Mouse (Mus musculus): Measurements from ENCODE around the gene Eml6. TPM values are rescaled to one million over a fixed set of nuclear protein-coding genes. Genes with fewer than 3 reads are reported as not detected.

The Eml6 gene
- total and polyA plus RNA-seq, 2 experiments = 0.12 to 2.5 TPM

DNA sequence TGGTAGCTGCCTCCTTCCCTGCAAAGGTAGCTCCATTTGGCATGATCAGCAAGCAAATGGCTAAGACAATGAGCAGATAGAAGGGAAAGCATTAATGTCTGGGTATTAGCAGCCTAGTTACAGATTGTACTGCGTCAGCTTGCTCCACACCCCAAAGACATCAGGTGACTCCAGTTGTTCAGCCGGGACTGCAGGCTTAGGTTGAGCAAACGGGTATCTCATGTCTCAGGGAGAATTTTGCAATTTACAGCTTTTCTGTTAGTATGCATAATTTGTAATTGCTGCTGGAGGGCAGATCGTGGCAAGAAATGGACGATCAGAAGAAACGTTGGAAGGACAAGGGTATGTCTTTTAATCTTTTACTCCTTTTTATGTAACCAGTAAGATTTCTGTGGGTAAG lies 307.3 kb downstream of the Eml6 start:
- Histone ChIP-seq H3K4me3 (ENCODE audit: insufficient read depth, low read depth, low read length) (peak overlapping the region; percentile 53), H3K27me3 (ENCODE audit: control insufficient read depth, insufficient read depth, low read length) (no peaks in the 10 kb centered on the region), H3K36me3 (ENCODE audit: control insufficient read depth, insufficient read depth, low read length) (no peaks in the 10 kb centered on the region), H3K4me1 (ENCODE audit: control insufficient read depth, insufficient read depth, low read length) (peaks cover 3% of the 10 kb centered on the region; the same call in 1 of the 2 replicates), H3K79me2 (ENCODE audit: control insufficient read depth, insufficient read depth, low read length) (peaks cover 5% of the 10 kb centered on the region; the same call in 1 of the 2 replicates), H3K27ac (replicated peaks; ENCODE audit: insufficient read depth, low read depth, low read length) (no peak overlapping the region), H3K9ac (ENCODE audit: low read depth, low read length) (no peak overlapping the region)
- no peak for TF ChIP-seq CTCF (IDR thresholded peaks at IDR 0.05; ENCODE audit: low read depth, low read length)
- TF ChIP-seq POLR2A (IDR thresholded peaks at IDR 0.05; ENCODE audit: extremely low read depth, insufficient read depth, low read length) = no peak
- peak; percentile 82 for DNase-seq (ENCODE audit: extremely low read depth, low read depth, low spot score)
- 12% methylated on average over 6 of the region's 6 CpGs for WGBS

DNA sequence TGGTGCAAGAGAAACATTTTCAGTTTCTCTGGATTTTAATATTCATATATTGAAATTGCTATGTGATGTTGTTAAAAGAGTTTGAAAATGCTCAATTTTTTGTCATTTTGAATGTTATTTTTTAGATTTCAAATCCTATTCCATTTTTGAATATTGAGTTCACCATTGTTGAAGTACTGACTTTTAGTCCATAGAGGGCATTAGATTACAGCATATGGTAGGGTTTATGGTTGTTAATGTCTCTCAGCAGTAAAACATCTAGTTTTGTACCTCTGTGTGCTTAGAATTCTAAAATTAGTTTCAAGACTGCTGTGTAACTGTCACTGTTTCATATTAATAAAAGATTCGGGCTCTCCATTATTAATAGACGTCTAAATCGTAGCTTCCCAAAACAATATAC lies 310.3 kb downstream of the Eml6 start:
- no peaks in the 10 kb centered on the region for H3K27me3 ChIP-seq (ENCODE audit: control insufficient read depth, insufficient read depth, low read length)
- peaks cover 3% of the 10 kb centered on the region; the same call in 1 of the 2 replicates for H3K79me2 ChIP-seq (ENCODE audit: control insufficient read depth, insufficient read depth, low read length)
- no peaks in the 10 kb centered on the region for H3K36me3 ChIP-seq (ENCODE audit: control insufficient read depth, insufficient read depth, low read length)
- H3K9ac ChIP-seq (ENCODE audit: low read depth, low read length) = no peak overlapping the region
- DNase-seq (ENCODE audit: extremely low read depth, low read depth, low spot score) = no peak
- no peak overlapping the region for H3K4me3 ChIP-seq (ENCODE audit: insufficient read depth, low read depth, low read length)
- 74% methylated on average over 3 of the region's 3 CpGs for WGBS
- TF ChIP-seq CTCF (IDR thresholded peaks at IDR 0.05; ENCODE audit: low read depth, low read length) (no peak), POLR2A (IDR thresholded peaks at IDR 0.05; ENCODE audit: extremely low read depth, insufficient read depth, low read length) (no peak)
- H3K4me1 ChIP-seq (ENCODE audit: control insufficient read depth, insufficient read depth, low read length) = peaks cover 3% of the 10 kb centered on the region; the same call in 1 of the 2 replicates
- no peak overlapping the region for H3K27ac ChIP-seq (replicated peaks; ENCODE audit: insufficient read depth, low read depth, low read length)

DNA sequence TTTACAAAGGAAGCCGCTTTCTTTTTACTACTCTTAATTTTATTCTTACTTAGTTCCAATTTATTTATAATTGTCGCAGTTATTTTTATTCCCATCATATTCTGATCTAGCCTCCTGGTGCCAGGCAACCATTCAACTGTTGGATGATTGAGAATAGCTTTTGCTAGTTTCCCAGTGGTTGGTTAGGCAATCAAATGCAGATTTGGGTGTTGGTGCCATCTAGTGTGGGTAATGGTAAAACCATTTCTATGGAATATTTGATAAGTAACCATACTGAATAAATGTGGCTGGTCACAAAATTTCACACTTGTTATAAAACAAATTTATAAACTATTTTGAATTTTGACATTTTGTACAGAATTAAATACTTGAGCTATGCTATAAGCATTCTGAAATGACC lies 311.0 kb downstream of the Eml6 start:
- peaks cover 3% of the 10 kb centered on the region; the same call in 1 of the 2 replicates for H3K4me1 ChIP-seq (ENCODE audit: control insufficient read depth, insufficient read depth, low read length)
- TF ChIP-seq POLR2A (IDR thresholded peaks at IDR 0.05; ENCODE audit: extremely low read depth, insufficient read depth, low read length) = no peak
- peak; percentile 52; the same call in 1 of the 2 replicates for TF ChIP-seq CTCF (IDR thresholded peaks at IDR 0.05; ENCODE audit: low read depth, low read length)
- WGBS = 83% methylated on average over 2 of the region's 2 CpGs
- no peak overlapping the region for H3K27ac ChIP-seq (replicated peaks; ENCODE audit: insufficient read depth, low read depth, low read length)
- peaks cover 3% of the 10 kb centered on the region; the same call in 1 of the 2 replicates for H3K79me2 ChIP-seq (ENCODE audit: control insufficient read depth, insufficient read depth, low read length)
- no peak overlapping the region for H3K4me3 ChIP-seq (ENCODE audit: insufficient read depth, low read depth, low read length)
- no peak overlapping the region for H3K9ac ChIP-seq (ENCODE audit: low read depth, low read length)
- H3K27me3 ChIP-seq (ENCODE audit: control insufficient read depth, insufficient read depth, low read length) = no peaks in the 10 kb centered on the region
- H3K36me3 ChIP-seq (ENCODE audit: control insufficient read depth, insufficient read depth, low read length) = no peaks in the 10 kb centered on the region
- DNase-seq (ENCODE audit: extremely low read depth, low read depth, low spot score) = peak; percentile 56

DNA sequence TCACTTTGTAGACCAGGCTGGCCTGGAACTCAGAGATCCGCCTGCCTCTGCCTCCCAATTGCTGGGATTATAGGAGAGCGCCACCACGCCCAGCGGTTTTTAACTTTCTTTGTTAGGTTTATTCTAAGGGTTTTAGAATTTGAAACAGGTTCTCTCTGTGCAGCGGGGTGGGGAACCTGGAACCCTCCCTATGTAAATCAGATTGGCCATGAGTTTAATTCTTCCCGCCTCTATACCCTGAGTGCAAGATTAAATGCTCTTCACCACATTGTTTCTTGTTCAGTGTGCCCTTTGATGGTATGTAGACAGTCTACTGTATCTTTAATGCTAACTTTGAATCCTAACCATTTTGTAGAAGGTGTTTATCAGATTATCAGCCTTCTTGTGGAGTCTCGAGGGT lies 311.7 kb downstream of the Eml6 start:
- DNase-seq (ENCODE audit: extremely low read depth, low read depth, low spot score) = no peak
- no peaks in the 10 kb centered on the region for H3K27me3 ChIP-seq (ENCODE audit: control insufficient read depth, insufficient read depth, low read length)
- H3K4me1 ChIP-seq (ENCODE audit: control insufficient read depth, insufficient read depth, low read length) = peaks cover 3% of the 10 kb centered on the region; the same call in 1 of the 2 replicates
- H3K79me2 ChIP-seq (ENCODE audit: control insufficient read depth, insufficient read depth, low read length) = peaks cover 3% of the 10 kb centered on the region; the same call in 1 of the 2 replicates
- H3K27ac ChIP-seq (replicated peaks; ENCODE audit: insufficient read depth, low read depth, low read length) = no peak overlapping the region
- H3K36me3 ChIP-seq (ENCODE audit: control insufficient read depth, insufficient read depth, low read length) = no peaks in the 10 kb centered on the region
- H3K9ac ChIP-seq (ENCODE audit: low read depth, low read length) = no peak overlapping the region
- H3K4me3 ChIP-seq (ENCODE audit: insufficient read depth, low read depth, low read length) = no peak overlapping the region
- TF ChIP-seq POLR2A (IDR thresholded peaks at IDR 0.05; ENCODE audit: extremely low read depth, insufficient read depth, low read length) = no peak
- WGBS = 91% methylated on average over 7 of the region's 7 CpGs

DNA sequence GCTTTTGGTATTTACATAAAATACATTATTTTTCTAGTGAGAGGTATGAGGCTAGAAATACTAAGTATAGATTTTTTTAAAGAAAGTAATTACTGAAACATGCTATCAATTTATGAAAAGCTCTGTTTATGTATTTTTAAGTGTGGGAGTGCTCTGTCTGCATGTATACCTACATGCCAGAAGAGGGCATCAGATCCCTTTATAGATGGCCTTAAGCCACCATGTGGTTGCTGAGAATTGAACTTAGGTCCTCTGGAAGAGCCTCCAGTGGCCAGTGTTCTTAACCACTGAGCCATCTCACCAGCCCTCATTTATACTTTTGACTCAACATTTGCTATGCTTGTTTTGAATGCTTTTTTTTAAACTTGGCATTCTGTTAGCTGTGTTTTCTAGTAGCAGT lies 316.3 kb downstream of the Eml6 start:
- no peaks in the 10 kb centered on the region for H3K4me1 ChIP-seq (ENCODE audit: control insufficient read depth, insufficient read depth, low read length)
- no peak overlapping the region for H3K9ac ChIP-seq (ENCODE audit: low read depth, low read length)
- H3K4me3 ChIP-seq (ENCODE audit: insufficient read depth, low read depth, low read length) = no peak overlapping the region
- TF ChIP-seq CTCF (IDR thresholded peaks at IDR 0.05; ENCODE audit: low read depth, low read length) = 0 out of 2 replicates have a peak, but pooled peaks have one; percentile 2
- no peak for TF ChIP-seq POLR2A (IDR thresholded peaks at IDR 0.05; ENCODE audit: extremely low read depth, insufficient read depth, low read length)
- no peaks in the 10 kb centered on the region for H3K27me3 ChIP-seq (ENCODE audit: control insufficient read depth, insufficient read depth, low read length)
- no peak for DNase-seq (ENCODE audit: extremely low read depth, low read depth, low spot score)
- H3K36me3 ChIP-seq (ENCODE audit: control insufficient read depth, insufficient read depth, low read length) = no peaks in the 10 kb centered on the region; the same call in 1 of the 2 replicates
- H3K79me2 ChIP-seq (ENCODE audit: control insufficient read depth, insufficient read depth, low read length) = peaks cover 3% of the 10 kb centered on the region; the same call in 1 of the 2 replicates
- no peak overlapping the region for H3K27ac ChIP-seq (replicated peaks; ENCODE audit: insufficient read depth, low read depth, low read length)

DNA sequence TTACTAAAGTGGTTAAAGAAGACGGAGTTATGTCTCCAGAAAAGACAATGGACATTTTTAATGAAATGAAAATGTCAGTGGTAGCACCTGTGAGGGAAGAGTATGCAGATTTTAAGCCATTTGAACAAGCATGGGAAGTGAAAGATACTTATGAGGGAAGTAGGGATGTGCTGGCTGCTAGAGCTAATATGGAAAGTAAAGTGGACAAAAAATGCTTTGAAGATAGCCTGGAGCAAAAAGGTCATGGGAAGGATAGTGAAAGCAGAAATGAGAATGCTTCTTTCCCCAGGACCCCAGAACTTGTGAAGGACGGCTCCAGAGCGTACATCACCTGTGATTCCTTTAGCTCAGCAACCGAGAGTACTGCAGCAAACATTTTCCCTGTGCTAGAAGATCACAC lies 319.0 kb downstream of the Eml6 start:
- H3K4me3 ChIP-seq (ENCODE audit: insufficient read depth, low read depth, low read length) = no peak overlapping the region
- no peak overlapping the region for H3K27ac ChIP-seq (replicated peaks; ENCODE audit: insufficient read depth, low read depth, low read length)
- H3K9ac ChIP-seq (ENCODE audit: low read depth, low read length) = no peak overlapping the region
- TF ChIP-seq POLR2A (IDR thresholded peaks at IDR 0.05; ENCODE audit: extremely low read depth, insufficient read depth, low read length) (no peak), CTCF (IDR thresholded peaks at IDR 0.05; ENCODE audit: low read depth, low read length) (no peak)
- DNase-seq (ENCODE audit: extremely low read depth, low read depth, low spot score) = no peak
- WGBS = 92% methylated on average over 4 of the region's 4 CpGs
- no peaks in the 10 kb centered on the region for H3K27me3 ChIP-seq (ENCODE audit: control insufficient read depth, insufficient read depth, low read length)
- H3K36me3 ChIP-seq (ENCODE audit: control insufficient read depth, insufficient read depth, low read length) = no peaks in the 10 kb centered on the region; the same call in 1 of the 2 replicates
- peaks cover 6% of the 10 kb centered on the region; the same call in 1 of the 2 replicates for H3K79me2 ChIP-seq (ENCODE audit: control insufficient read depth, insufficient read depth, low read length)
- no peaks in the 10 kb centered on the region for H3K4me1 ChIP-seq (ENCODE audit: control insufficient read depth, insufficient read depth, low read length)
